Mouse (Mus musculus) midbrain, embryonic 15.5 days (tissue): Measurements from ENCODE around the gene Olfr452. TPM values are rescaled to one million over a fixed set of nuclear protein-coding genes. Genes with fewer than 3 reads are reported as not detected.

Experiments used
- polyA plus RNA-seq: library from polyadenylated mRNA; unstranded; fragments of >200 nt; fragmentation: Nextera tagmentation; extraction: Ambion mirVana; gene quantifications from 2 replicates; pipeline ENCODE4 v1.2.1, GENCODE M21; 2015

Gene Olfr452
- polyA plus RNA-seq, 1 experiment from 2014 or later = not detected

Other genes starting within 250 kb of the Olfr452 start
- not detected in 2 replicates for gene Olfr455, start 237.5 kb upstream of the Olfr452 start, polyA plus RNA-seq
- 0.05 TPM in 1 of 2 replicates, not detected in the other for gene Tcaf3, start 187.4 kb upstream of the Olfr452 start, polyA plus RNA-seq
- 1.4 and 1.6 TPM in 2 replicates for gene Tcaf2, start 139.8 kb upstream of the Olfr452 start, polyA plus RNA-seq
- gene Tcaf1, start 75.0 kb upstream of the Olfr452 start, polyA plus RNA-seq = 237 and 249 TPM in 2 replicates
- gene Olfr453, start 45.7 kb upstream of the Olfr452 start, polyA plus RNA-seq = not detected in 2 replicates
- gene Olfr38, start 28.7 kb upstream of the Olfr452 start, polyA plus RNA-seq = not detected in 2 replicates
- not detected in 2 replicates for gene Olfr450, start 26.8 kb downstream of the Olfr452 start, polyA plus RNA-seq
- gene Olfr449, start 49.3 kb downstream of the Olfr452 start, polyA plus RNA-seq = not detected in 2 replicates
- not detected in 2 replicates for gene Olfr448, start 105.3 kb downstream of the Olfr452 start, polyA plus RNA-seq
- not detected in 2 replicates for gene Olfr447, start 123.8 kb downstream of the Olfr452 start, polyA plus RNA-seq
- not detected in 2 replicates for gene Olfr446, start 136.3 kb downstream of the Olfr452 start, polyA plus RNA-seq
- gene Olfr444, start 164.0 kb downstream of the Olfr452 start, polyA plus RNA-seq = not detected in 2 replicates